Mouse (Mus musculus): ENCODE measurements around the gene Gpr156.

DNA sequence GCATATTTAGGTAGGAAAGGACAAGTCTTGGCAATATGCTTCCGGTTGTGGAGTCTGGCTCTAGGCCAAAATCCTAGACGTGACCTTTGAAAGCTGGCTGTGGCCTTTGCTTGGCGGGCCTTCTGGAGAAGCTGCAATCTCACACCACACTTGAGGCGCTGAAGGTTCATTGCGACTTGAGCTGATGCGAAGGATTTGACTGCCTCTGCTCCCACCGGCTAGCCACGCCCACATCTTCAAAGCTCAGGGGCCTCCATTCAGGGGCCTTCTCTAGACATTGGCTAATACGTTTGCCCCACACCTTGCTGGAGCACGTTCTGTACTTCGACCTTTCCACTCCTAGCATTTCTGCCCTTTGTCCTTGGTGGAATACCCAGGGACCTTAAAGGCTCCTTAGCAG lies 15.0 kb upstream of the Gpr156 start:
- TF ChIP-seq CTCF (IDR thresholded peaks at IDR 0.05; ENCODE audit: low read depth) (no peak), EP300 (optimal IDR thresholded peaks at IDR 0.05) (no peak)
